Mouse (Mus musculus): Measurements from ENCODE around the gene Samm50.

DNA sequence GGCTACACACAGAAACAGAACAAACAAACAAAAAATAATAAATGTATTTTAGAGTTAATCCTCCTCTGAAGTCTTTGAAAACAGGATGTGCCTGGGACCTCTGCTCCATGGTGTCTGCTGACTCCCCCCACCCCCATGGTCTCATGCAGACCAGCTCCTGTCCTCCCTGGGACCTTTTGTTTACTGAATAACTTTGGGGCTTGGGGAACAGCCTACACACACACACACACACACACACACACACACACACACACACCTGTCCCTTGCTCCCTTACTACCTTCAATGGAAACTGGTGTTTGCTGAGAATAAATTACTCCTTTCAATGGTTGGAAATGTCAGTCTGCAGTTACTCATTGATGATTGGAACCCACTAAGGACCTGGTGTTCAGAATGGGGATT lies 24.0 kb downstream of the Samm50 start:
- no peak for TF ChIP-seq CTCF (IDR thresholded peaks at IDR 0.05; ENCODE audit: low read depth, low read length)
- no peak for TF ChIP-seq POLR2A (IDR thresholded peaks at IDR 0.05; ENCODE audit: insufficient read depth, low read length)

Measured in ES-Bruce4 (cell line).